Mouse (Mus musculus): ENCODE measurements at regions not wholly inside any gene's neighbourhood (a gene's known extent, or its start where the extent isn't known, plus 50 kb on each side); places are given as distances from the start of the nearest gene placed in this dataset.

GRCm38 (mm10) chr11:7010858-7011257, 52.4 kb upstream of the Adcy1 start:
- no peak for DNase-seq

GRCm38 (mm10) chr11:6999329-6999728, 64.0 kb upstream of the Adcy1 start:
- DNase-seq = no peak

- no peak for DNase-seq
These were observed 64.5 kb upstream of the Adcy1 start for GRCm38 (mm10) chr11:6998810-6999209.

GRCm38 (mm10) chr11:6997508-6997907, 65.8 kb upstream of the Adcy1 start:
- no peak for DNase-seq

- peak; percentile 48 to 49 for DNase-seq
These were observed 69.6 kb upstream of the Adcy1 start for GRCm38 (mm10) chr11:6993731-6994130.

GRCm38 (mm10) chr11:6991626-6992025, 71.7 kb upstream of the Adcy1 start:
- DNase-seq = no peak

GRCm38 (mm10) chr11:6990711-6991110, 72.6 kb upstream of the Adcy1 start:
- no peak for DNase-seq

GRCm38 (mm10) chr11:6988884-6989824, 74.1 kb upstream of the Adcy1 start:
- DNase-seq = no peak

GRCm38 (mm10) chr11:6987995-6988394, 75.3 kb upstream of the Adcy1 start:
- no peak for DNase-seq

GRCm38 (mm10) chr11:6987105-6987504, 76.2 kb upstream of the Adcy1 start:
- DNase-seq = no peak

GRCm38 (mm10) chr11:6982076-6982475, 81.2 kb upstream of the Adcy1 start:
- DNase-seq = no peak

GRCm38 (mm10) chr11:6979656-6980055, 83.6 kb upstream of the Adcy1 start:
- no peak for DNase-seq

- DNase-seq = no peak
These were observed 94.1 kb upstream of the Adcy1 start for GRCm38 (mm10) chr11:6969196-6969595.

GRCm38 (mm10) chr11:6966968-6967367, 96.3 kb upstream of the Adcy1 start:
- no peak for DNase-seq

GRCm38 (mm10) chr11:6964524-6964923, 98.8 kb upstream of the Adcy1 start:
- DNase-seq = no peak

GRCm38 (mm10) chr11:6963600-6963999, 99.7 kb upstream of the Adcy1 start:
- DNase-seq = no peak

- no peak for DNase-seq
These were observed 100.3 kb upstream of the Adcy1 start for GRCm38 (mm10) chr11:6962786-6963575.

- DNase-seq = no peak
These were observed 101.0 kb upstream of the Adcy1 start for GRCm38 (mm10) chr11:6962322-6962721.

- DNase-seq = no peak
These were observed 110.5 kb upstream of the Adcy1 start for GRCm38 (mm10) chr11:6952787-6953186.

- DNase-seq = no peak
These were observed 111.9 kb upstream of the Adcy1 start for GRCm38 (mm10) chr11:6951361-6951760.

GRCm38 (mm10) chr11:6949051-6949450, 111.6 kb upstream of the Gm11983 start:
- DNase-seq = no peak

GRCm38 (mm10) chr11:6934157-6934556, 96.7 kb upstream of the Gm11983 start:
- DNase-seq = no peak

- DNase-seq = no peak
These were observed 88.6 kb upstream of the Gm11983 start for GRCm38 (mm10) chr11:6926036-6926435.

GRCm38 (mm10) chr11:6924476-6924875, 87.0 kb upstream of the Gm11983 start:
- DNase-seq = no peak

Data from kidney, postnatal 25 days (tissue).